Mouse (Mus musculus): ENCODE data around the gene Dnase2b. TPM values are rescaled to one million over a fixed set of nuclear protein-coding genes. Genes with fewer than 3 reads are reported as not detected.

Gene Dnase2b
- polyA plus RNA-seq, 1 experiment from 2014 or later, result not detected

GRCm38 (mm10) chr3:146610322-146610721, 5.1 kb downstream of the Dnase2b start:
- Histone ChIP-seq H3K4me2 (replicated peaks; ENCODE audit: low read depth) (no peak overlapping the region), H3K27me3 (ENCODE audit: control insufficient read depth, insufficient read depth, low read length) (no peaks in the 10 kb centered on the region), H3K9ac (ENCODE audit: low read length) (no peak overlapping the region), H3K9me3 (ENCODE audit: control insufficient read depth, low read length) (no peaks in the 10 kb centered on the region), H3K36me3 (ENCODE audit: control insufficient read depth, insufficient read depth, low read length) (no peaks in the 10 kb centered on the region), H3K4me3 (ENCODE audit: low read depth, low read length) (no peak overlapping the region), H3K27ac (replicated peaks) (no peak overlapping the region), H3K4me1 (replicated peaks; ENCODE audit: control insufficient read depth, insufficient read depth) (no peaks in the 10 kb centered on the region)
- DNase-seq (ENCODE audit: low spot score) (no peak), ATAC-seq (ENCODE audit: low FRiP score, low TSS enrichment) (no peak)
- 83% methylated on average over 10 of the region's 10 CpGs for WGBS
- TF ChIP-seq CTCF (IDR thresholded peaks at IDR 0.05; ENCODE audit: low read depth) (no peak), EP300 (optimal IDR thresholded peaks at IDR 0.05) (no peak)

- Histone ChIP-seq H3K4me2 (replicated peaks; ENCODE audit: low read depth) (no peak overlapping the region), H3K9me3 (ENCODE audit: control insufficient read depth, low read length) (no peaks in the 10 kb centered on the region), H3K4me1 (replicated peaks; ENCODE audit: control insufficient read depth, insufficient read depth) (no peaks in the 10 kb centered on the region), H3K4me3 (ENCODE audit: low read depth, low read length) (no peak overlapping the region), H3K36me3 (ENCODE audit: control insufficient read depth, insufficient read depth, low read length) (no peaks in the 10 kb centered on the region), H3K27ac (replicated peaks) (no peak overlapping the region), H3K27me3 (ENCODE audit: control insufficient read depth, insufficient read depth, low read length) (no peaks in the 10 kb centered on the region), H3K9ac (ENCODE audit: low read length) (no peak overlapping the region)
- ATAC-seq (ENCODE audit: low FRiP score, low TSS enrichment), result no peak
- no peak for DNase-seq (ENCODE audit: low spot score)
- WGBS, result 23% methylated on average over 1 of the region's 1 CpGs
- no peak for TF ChIP-seq CTCF (IDR thresholded peaks at IDR 0.05; ENCODE audit: low read depth)
- TF ChIP-seq EP300 (optimal IDR thresholded peaks at IDR 0.05), result no peak
Measured at GRCm38 (mm10) chr3:146607368-146607767, 8.0 kb downstream of the Dnase2b start.

- H3K4me3 ChIP-seq (ENCODE audit: low read depth, low read length), result no peak overlapping the region
- 80% methylated on average over 9 of the region's 9 CpGs for WGBS
Measured at GRCm38 (mm10) chr3:146604647-146605046, 10.7 kb downstream of the Dnase2b start.

GRCm38 (mm10) chr3:146602531-146602930, 12.9 kb downstream of the Dnase2b start:
- H3K36me3 ChIP-seq (ENCODE audit: control insufficient read depth, insufficient read depth, low read length), result no peaks in the 10 kb centered on the region
- no peak overlapping the region for H3K27ac ChIP-seq (replicated peaks)
- H3K4me2 ChIP-seq (replicated peaks; ENCODE audit: low read depth), result no peak overlapping the region
- no peak overlapping the region for H3K9ac ChIP-seq (ENCODE audit: low read length)
- ATAC-seq (ENCODE audit: low FRiP score, low TSS enrichment) (no peak), DNase-seq (ENCODE audit: low spot score) (no peak)
- no peak overlapping the region for H3K4me3 ChIP-seq (ENCODE audit: low read depth, low read length)
- no peaks in the 10 kb centered on the region for H3K4me1 ChIP-seq (replicated peaks; ENCODE audit: control insufficient read depth, insufficient read depth)
- H3K27me3 ChIP-seq (ENCODE audit: control insufficient read depth, insufficient read depth, low read length), result no peaks in the 10 kb centered on the region
- no peaks in the 10 kb centered on the region for H3K9me3 ChIP-seq (ENCODE audit: control insufficient read depth, low read length)
- TF ChIP-seq EP300 (optimal IDR thresholded peaks at IDR 0.05), result no peak
- TF ChIP-seq CTCF (IDR thresholded peaks at IDR 0.05; ENCODE audit: low read depth), result no peak
- WGBS, result 91% methylated on average over 3 of the region's 3 CpGs

More at GRCm38 (mm10) chr3:146604647-146605046, 10.7 kb downstream of the Dnase2b start:
- Histone ChIP-seq H3K4me2 (replicated peaks; ENCODE audit: low read depth) (no peak overlapping the region), H3K27ac (replicated peaks) (no peak overlapping the region), H3K9ac (ENCODE audit: low read length) (no peak overlapping the region), H3K4me1 (replicated peaks; ENCODE audit: control insufficient read depth, insufficient read depth) (no peaks in the 10 kb centered on the region), H3K36me3 (ENCODE audit: control insufficient read depth, insufficient read depth, low read length) (no peaks in the 10 kb centered on the region), H3K9me3 (ENCODE audit: control insufficient read depth, low read length) (no peaks in the 10 kb centered on the region), H3K27me3 (ENCODE audit: control insufficient read depth, insufficient read depth, low read length) (no peaks in the 10 kb centered on the region)
- no peak for TF ChIP-seq CTCF (IDR thresholded peaks at IDR 0.05; ENCODE audit: low read depth)
- TF ChIP-seq EP300 (optimal IDR thresholded peaks at IDR 0.05), result no peak
- DNase-seq (ENCODE audit: low spot score) (no peak), ATAC-seq (ENCODE audit: low FRiP score, low TSS enrichment) (no peak)

GRCm38 (mm10) chr3:146601205-146601604, 14.2 kb downstream of the Dnase2b start:
- ATAC-seq (ENCODE audit: low FRiP score, low TSS enrichment), result no peak
- Histone ChIP-seq H3K9me3 (ENCODE audit: control insufficient read depth, low read length) (no peaks in the 10 kb centered on the region), H3K4me3 (ENCODE audit: low read depth, low read length) (no peak overlapping the region), H3K27ac (replicated peaks) (no peak overlapping the region), H3K27me3 (ENCODE audit: control insufficient read depth, insufficient read depth, low read length) (no peaks in the 10 kb centered on the region), H3K4me2 (replicated peaks; ENCODE audit: low read depth) (no peak overlapping the region), H3K9ac (ENCODE audit: low read length) (no peak overlapping the region), H3K36me3 (ENCODE audit: control insufficient read depth, insufficient read depth, low read length) (no peaks in the 10 kb centered on the region), H3K4me1 (replicated peaks; ENCODE audit: control insufficient read depth, insufficient read depth) (no peaks in the 10 kb centered on the region)
- no peak for DNase-seq (ENCODE audit: low spot score)
- TF ChIP-seq EP300 (optimal IDR thresholded peaks at IDR 0.05) (no peak), CTCF (IDR thresholded peaks at IDR 0.05; ENCODE audit: low read depth) (no peak)
- 65% methylated on average over 2 of the region's 2 CpGs for WGBS

- H3K9ac ChIP-seq (ENCODE audit: low read length), result no peak overlapping the region
- no peak for TF ChIP-seq CTCF (IDR thresholded peaks at IDR 0.05; ENCODE audit: low read depth)
- H3K9me3 ChIP-seq (ENCODE audit: control insufficient read depth, low read length), result no peaks in the 10 kb centered on the region
- WGBS, result 76% methylated on average over 6 of the region's 6 CpGs
- no peak for ATAC-seq (ENCODE audit: low FRiP score, low TSS enrichment)
- no peaks in the 10 kb centered on the region for H3K4me1 ChIP-seq (replicated peaks; ENCODE audit: control insufficient read depth, insufficient read depth)
- no peak for DNase-seq (ENCODE audit: low spot score)
- no peaks in the 10 kb centered on the region for H3K27me3 ChIP-seq (ENCODE audit: control insufficient read depth, insufficient read depth, low read length)
- H3K4me2 ChIP-seq (replicated peaks; ENCODE audit: low read depth), result no peak overlapping the region
- H3K4me3 ChIP-seq (ENCODE audit: low read depth, low read length), result no peak overlapping the region
- no peaks in the 10 kb centered on the region for H3K36me3 ChIP-seq (ENCODE audit: control insufficient read depth, insufficient read depth, low read length)
- H3K27ac ChIP-seq (replicated peaks), result no peak overlapping the region
Measured at GRCm38 (mm10) chr3:146599198-146599900, 16.0 kb downstream of the Dnase2b start.
